Mouse (Mus musculus): Measurements from ENCODE around the gene Pik3r2. TPM values are rescaled to one million over a fixed set of nuclear protein-coding genes. Genes with fewer than 3 reads are reported as not detected.
A peak's percentile ranks its signal among the peaks of the same experiment; 100 is the strongest.
"Not testable (repeated sequence)": the region's sequence is repeated elsewhere in the genome, so short reads cannot be mapped to it uniquely, and the experiment has no call there.

The Pik3r2 gene
- total RNA-seq (2015; ENCODE audit: low replicate concordance) = 3.8 and 5.4 TPM in 2 replicates
- 7.3 and 8.0 TPM in 2 replicates for total RNA-seq (2017; ENCODE audit: low replicate concordance)

DNA sequence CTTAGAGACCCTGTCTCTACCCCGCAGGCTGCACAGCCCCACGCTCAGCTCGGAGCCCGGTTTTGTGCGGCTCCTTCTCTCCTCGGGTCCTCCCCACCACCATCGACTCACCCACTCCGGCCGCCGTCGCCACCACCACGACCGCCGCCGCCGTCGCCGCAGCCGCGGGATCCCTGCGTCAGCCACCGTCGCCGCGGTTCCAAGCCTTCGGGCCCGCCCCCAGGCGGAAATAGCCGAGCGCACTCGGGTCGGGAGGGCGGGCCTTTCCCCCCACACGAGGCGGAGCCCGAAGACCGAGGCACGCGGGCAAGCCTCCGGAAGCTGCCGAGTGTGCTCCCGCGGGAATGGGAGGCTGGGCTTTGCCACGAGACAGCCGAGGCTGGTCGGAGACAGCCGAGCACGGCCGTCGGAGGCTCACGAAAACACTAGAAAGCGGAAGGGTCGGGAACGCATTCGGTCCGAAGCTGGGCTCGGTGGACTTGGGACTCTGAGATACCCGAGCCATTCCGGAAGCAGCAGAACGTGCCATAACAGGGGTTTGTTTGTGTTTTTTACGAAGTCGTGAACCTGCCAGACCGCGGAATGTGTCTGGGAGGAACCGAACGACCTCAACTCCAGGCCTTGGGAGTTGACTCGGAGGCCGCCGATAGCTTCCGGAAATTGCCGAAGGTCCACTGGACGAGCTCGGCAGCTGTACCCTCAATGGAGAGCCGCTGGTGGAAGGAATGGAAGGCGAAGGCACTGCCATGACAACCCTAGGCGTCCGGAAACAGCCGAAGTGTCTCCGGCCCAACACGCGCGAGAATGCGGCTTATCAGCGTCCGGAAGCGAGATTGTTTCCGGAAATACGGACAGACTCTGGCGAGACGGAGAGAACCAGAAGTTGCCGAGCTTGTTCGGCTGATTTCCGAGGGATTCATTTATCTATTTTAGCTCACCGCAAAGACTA is at the start of gene Pik3r2:
Gene Pik3r2 (minus strand): TSS at position 218 of the 949 bp plus-strand sequence.
- peak; percentile 81 for ATAC-seq (replicated peaks; ENCODE audit: low FRiP score, poor library complexity, severe bottlenecking)

DNA sequence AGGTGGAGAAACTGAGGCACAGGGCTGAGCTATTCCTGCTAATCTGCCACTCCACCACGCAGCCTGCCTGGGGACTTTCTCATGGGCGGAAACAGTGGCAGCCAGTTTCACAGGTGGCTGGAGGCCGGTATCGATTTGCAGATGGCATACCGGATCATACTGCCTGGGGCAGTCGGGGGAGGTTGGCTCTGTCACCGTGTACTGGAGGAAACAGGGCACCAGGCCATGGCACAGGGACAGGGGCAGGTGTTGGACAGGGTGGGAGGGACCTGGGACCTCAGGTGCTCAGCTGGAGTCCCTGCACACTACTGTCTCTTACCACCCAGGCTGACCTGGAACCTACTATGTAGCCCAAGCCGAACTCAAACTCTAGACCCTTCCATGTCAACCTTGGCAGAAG is 49.3 kb upstream of the Pik3r2 start:
- ATAC-seq (replicated peaks; ENCODE audit: low FRiP score, poor library complexity, severe bottlenecking) = no peak

DNA sequence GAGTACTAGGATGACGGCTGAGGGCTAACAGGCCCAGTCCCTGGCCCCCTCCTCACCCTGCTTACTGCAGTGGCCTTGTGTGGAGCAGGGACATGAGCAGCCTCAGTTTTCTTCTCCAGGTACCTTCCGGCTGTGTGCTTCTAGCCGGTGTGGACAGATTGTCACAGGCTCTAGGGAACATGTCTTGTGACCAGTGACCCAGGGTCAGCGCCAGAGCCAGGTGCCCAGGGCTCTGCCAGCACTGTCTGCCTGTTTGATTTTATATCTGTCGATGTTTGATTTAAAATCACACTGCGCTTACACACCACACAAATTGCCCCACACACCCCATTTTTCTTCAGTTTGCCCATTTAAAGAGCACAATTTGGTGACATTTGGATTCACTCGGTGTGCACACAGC is 47.3 kb upstream of the Pik3r2 start:
- ATAC-seq (replicated peaks; ENCODE audit: low FRiP score, poor library complexity, severe bottlenecking) = no peak

DNA sequence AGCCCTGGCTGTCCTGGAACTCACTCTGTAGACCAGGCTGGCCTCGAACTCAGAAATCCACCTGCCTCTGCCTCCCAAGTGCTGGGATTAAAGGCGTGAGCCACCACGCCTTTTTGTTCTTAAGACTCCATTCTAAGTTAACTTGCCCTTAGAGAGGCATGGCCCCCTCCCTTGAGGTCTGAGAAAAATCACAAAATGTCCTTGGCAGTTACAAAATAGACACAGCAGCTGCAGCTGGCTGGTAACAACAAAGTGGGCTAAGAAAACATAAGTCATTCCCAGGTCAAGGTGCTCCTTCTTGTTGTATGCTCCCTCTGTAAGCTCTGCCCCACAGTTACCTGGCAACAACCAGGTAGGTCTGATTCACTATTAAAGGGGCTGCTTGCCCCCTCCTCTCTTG is 46.1 kb upstream of the Pik3r2 start:
- not testable (repeated sequence) for ATAC-seq (replicated peaks; ENCODE audit: low FRiP score, poor library complexity, severe bottlenecking)

DNA sequence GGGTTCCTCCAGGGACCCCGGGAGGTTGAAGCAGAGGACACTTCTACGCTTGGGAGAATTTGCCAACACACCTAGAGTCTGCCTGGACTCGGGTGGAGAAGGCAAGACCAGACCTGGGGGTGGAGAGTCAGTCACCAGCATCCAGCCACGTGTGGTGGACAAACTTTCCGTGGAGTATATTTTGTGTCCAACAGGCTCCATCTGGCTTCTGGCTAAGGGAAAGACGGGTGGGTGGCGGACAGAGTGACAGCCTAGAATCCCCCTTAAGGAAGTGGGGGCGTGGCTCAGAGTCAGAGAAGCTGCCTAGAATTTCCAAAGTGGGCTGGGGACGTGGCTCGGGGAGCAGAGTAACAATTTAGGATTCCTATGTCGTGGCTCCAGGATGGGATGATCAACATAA is 45.5 kb upstream of the Pik3r2 start:
- 0 out of 2 replicates have a peak, but pooled peaks have one; percentile 13 for ATAC-seq (replicated peaks; ENCODE audit: low FRiP score, poor library complexity, severe bottlenecking)

DNA sequence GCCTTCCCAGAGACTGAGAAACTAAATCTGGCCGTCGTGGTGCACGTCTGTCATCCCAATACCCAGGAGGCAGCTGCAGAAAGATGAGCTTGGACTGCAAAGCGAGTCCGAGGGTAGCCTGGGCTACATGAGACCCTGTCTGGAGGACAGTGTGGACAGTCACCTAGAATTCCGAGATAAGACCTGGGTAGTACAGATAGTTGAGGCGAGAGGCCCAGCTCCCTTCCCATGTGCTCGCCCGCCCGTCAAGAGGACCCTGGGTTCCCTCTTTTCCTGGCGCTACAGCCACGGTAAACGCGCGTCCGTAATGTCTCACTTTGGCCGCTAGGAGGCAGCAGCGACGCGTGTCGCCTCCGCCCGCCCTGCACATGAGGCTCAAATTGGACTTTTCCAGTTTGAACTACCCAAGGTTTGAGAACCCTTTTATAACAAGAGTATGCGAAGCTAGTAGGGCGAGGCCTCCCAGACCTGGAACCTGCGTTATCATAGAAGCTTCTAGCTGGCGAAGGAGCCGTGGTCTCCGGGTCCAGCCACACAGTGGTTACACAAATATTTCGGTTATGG is 45.0 kb upstream of the Pik3r2 start:
- peak; percentile 80 for ATAC-seq (replicated peaks; ENCODE audit: low FRiP score, poor library complexity, severe bottlenecking)

DNA sequence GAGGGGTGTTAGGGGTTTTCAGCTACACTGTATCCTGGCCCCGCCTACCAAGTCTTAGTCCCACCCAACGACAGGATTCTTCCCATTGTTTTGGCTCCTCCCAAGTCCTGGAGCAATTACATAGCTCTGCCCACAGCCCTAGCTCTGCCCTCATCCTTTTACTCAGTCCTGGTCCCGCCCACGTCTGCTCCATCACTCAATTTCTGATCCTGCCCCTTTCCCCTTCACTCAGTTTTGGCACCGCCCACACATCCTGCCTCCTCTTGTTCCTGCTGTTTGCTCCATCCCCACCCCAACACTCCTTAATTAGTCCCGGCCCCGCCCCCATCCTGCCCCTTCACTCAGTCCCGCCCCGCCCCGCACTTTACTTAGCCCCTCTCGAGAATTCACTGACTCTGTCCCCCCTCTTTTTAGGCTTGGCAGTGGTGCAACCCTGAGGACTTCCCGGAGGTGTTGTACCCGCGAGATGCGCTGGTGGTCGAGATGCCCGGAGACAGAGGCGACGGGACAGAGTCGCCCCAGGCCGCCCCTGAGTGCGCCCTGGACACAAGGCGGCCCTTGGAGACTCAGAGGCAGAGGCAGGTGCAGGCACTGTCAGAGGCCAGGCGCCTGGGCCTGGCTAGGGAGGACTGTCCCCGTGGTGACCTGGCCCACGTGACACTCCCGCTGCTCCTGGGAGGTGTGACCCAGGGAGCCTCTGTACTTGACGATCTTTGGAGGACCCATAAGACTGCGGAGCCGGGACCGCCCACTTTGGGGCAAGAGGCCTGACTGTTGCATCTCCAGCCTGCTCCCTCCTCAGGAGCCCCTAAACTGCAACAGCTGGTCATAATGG is 43.8 kb upstream of the Pik3r2 start:
- 0 out of 2 replicates have a peak, but pooled peaks have one; percentile 5 for ATAC-seq (replicated peaks; ENCODE audit: low FRiP score, poor library complexity, severe bottlenecking)

DNA sequence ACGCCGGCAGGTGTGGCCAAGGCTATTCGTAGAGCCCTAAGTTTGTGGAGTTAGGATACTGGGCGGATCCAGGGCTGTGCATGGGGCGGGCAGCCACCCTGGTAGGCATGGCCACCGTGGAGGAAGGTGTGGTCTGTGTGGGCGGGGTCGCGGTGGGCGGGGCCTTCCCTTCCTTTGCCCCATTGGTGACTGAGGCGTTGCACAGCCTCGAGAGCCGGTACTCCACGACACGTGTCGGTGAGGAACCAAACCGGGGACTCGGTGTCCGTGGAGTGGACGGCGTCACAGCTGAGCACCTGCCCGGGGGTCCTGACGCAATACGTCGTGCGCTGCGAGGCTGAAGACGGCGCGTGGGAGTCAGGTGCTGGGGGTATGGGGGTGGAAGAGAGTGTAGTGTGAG is 40.2 kb upstream of the Pik3r2 start:
- ATAC-seq (replicated peaks; ENCODE audit: low FRiP score, poor library complexity, severe bottlenecking) = no peak

DNA sequence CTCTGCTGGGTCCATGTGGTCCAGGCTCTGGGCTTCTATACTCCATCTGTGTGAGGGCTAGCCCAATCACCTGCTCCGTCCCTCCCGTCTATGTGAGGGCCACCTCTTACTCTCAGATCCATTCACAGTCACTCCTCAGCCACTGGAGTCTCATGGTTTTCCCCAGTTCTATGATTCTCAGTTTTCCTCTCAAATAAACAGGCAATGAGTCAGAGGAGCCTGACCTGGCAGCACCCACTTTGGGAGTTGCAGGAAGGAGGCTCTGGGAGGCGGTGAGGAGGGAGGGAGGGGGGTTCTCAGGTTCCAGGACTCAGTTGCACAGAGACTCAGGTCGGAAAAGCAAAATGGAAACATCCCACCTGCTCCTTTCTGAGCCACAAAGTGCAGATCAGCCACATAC is 36.4 kb upstream of the Pik3r2 start:
- ATAC-seq (replicated peaks; ENCODE audit: low FRiP score, poor library complexity, severe bottlenecking) = no peak

DNA sequence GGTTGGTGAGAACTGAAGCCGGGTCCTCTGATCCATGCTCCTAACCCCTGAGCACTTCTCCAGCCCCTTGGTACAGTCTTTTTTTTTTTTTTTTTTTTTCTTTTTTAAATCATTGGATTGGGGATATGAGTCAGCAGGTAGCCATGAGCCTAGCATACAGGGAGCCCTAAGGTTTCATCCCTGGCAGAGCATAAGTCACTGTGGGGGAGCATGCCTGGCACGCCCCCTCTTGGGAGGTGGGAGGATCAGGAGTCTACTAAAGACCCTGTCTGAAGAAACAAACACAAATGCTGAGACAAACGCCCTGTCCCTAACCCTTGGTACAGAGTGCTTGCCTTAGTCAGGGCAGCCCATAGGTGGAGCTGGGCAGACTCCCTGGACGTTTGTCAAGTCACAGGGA is 35.5 kb upstream of the Pik3r2 start:
- no peak for ATAC-seq (replicated peaks; ENCODE audit: low FRiP score, poor library complexity, severe bottlenecking)

DNA sequence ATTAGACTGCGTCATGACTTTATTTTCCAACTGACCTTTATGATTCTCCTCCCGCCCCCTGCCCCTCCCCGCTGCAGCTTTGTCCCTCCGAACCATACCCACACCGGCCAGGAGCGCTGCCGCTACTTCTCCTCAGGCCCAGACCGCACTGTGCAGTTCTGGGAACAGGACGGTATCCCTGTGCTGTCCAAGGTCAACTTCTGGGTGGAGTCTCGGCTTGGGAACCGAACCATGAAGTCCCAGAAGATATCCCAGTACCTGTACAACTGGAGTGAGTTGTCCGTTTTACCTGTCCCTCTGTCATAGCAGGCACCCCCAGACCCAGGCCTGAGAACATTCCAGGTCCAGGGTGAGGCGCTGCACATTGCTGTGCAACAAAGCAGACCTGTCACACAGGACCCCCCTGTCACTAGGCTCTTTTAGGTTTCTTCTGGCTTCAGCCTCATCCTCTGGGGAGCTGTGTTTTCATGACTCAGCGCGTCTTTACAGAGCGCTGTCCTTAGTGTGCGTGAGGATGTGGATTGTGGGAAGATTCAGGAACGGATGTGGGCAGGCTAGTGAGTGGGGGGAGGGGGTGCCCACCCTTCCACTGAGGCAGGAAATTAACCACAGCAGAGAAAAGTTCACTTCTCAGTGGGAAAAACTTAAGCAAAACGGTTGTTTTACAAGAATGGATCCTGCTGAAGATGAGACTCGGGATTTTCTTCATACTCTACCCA is 34.6 kb upstream of the Pik3r2 start:
- ATAC-seq (replicated peaks; ENCODE audit: low FRiP score, poor library complexity, severe bottlenecking) = no peak

DNA sequence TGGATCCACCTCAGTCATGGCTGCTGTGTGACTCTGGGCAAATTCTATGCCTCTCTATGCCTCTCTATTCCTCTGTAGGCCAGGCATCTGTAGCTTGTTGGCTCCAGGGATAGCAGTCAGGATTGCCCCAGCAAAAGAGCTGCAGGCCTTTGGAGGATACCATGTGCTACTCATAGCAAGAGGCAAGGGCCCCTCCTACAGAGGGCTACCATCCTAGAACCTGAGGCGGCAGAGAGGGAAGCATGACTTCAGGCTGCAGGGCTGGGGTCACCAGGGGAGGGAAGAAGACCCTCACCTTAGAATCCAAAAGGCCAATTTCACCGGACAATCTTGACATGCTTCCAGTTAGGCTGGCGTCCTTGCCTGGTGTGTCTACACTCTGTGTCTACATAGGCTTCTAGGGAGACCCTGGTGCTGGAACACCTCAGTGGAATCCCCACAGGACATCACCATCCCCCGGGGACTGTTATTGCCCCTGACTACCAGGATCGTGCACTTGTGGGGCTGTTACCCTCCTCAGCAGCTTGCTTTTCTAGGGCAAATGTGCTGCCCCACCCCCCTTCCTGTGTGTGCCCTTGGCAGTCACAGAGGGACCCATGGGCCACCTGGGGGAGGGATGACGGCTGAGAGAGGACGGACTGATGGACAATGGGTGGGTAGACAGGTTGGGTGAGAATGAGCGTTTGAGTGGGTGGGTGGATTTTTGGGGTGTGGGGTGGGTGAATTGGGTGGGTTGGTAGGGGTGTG is 32.6 kb upstream of the Pik3r2 start:
- no peak for ATAC-seq (replicated peaks; ENCODE audit: low FRiP score, poor library complexity, severe bottlenecking)

DNA sequence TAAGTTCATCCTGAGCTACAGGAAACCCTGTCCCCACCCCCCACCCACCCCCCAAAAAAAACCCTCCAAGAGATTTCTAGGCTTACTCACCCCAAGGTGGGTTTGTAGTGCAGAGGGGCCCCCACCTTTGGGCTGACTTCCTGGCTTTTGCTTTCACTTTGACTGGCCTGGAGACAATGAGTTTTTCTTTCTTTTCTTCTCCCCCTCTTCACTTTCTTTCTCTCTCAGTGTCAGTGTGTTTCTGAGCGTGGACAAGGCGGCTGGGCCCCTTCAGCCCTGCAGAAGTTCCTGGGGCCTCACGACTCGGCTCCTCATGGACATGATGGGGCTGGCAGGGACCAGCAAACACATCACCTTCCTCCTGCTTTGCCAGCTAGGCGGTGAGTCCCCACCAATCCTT is 31.7 kb upstream of the Pik3r2 start, which contains the start of gene Il12rb1:
Gene Il12rb1 (plus strand): TSS at position 211 of the 400 bp plus-strand sequence.
- ATAC-seq (replicated peaks; ENCODE audit: low FRiP score, poor library complexity, severe bottlenecking) = no peak

DNA sequence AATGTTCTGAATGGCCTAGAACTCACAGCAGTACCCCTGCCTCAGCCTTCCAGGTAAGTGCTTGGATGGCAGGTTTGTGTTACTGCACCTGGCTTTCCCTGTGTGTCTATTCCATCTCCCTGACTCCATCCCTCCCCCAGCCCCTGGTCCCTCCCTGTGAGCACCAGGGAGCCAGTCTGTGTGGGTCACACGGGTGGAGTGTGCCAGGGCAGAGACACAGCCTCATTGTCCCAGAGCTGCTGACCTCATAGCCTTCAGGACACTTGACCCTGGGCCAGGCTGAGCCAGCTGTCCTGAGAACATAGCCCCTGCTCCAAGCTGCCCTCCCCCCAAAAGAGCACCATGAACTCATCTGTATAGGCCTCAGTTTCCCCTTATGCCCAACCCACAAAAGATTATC is 30.8 kb upstream of the Pik3r2 start:
- ATAC-seq (replicated peaks; ENCODE audit: low FRiP score, poor library complexity, severe bottlenecking) = no peak

DNA sequence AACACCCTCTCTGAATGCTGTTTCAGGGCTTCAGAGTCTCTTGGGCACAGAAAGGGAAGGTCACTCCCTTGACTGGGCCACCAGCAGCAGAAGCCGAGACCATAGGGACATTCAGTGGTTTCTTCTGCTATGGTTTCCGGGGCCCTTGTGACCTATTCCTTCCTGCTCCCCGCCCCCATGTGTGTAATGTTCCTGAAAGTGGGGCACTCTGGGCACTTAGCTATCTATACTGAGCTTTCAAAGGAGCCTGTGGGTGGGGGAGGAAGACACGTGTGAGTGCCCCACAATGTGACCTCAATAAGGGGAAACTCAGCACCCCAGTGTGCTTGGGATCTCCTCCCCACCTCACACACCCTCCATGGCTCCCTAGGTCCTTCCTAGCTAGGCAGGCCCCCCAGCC is 30.0 kb upstream of the Pik3r2 start:
- no peak for ATAC-seq (replicated peaks; ENCODE audit: low FRiP score, poor library complexity, severe bottlenecking)

DNA sequence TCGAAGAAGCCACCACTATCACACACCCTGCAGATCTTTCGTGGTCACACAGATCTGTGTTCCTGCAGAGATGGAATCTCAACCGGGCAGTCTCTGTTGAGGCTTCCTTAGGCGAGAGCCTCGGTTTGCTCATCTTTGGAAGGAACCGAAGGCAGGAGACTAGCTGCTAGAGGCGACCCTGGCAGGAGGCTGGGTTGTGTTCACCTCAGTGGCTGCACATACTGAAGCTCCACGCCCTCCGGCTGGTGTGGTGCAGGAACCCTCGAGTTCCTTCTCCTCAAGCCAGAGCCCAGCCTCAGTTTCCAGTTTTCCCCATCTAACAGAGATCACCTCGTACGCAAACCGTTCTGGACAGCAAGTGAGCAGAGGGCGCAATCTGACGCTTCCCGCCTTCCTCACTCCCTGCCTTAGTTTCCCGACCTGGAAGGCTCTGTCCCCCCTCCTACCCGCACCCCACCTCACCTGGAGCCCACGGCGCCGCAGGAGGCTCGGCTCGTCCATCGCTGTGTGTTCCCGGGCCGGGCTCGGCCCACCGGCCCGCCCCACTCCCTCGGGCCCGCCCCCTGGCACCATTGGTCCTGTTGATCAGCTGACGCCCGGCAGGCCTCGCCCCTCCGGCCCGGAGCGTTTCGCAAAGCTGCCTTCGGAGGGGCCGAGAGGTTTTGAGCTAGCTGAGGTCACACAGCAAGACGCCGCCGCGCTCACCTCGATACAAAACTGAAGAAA is 28.1 kb upstream of the Pik3r2 start, which contains the start of gene Mast3:
Gene Mast3 (minus strand): TSS at position 574 of the 726 bp plus-strand sequence.
- ATAC-seq (replicated peaks; ENCODE audit: low FRiP score, poor library complexity, severe bottlenecking) = peak; percentile 93

DNA sequence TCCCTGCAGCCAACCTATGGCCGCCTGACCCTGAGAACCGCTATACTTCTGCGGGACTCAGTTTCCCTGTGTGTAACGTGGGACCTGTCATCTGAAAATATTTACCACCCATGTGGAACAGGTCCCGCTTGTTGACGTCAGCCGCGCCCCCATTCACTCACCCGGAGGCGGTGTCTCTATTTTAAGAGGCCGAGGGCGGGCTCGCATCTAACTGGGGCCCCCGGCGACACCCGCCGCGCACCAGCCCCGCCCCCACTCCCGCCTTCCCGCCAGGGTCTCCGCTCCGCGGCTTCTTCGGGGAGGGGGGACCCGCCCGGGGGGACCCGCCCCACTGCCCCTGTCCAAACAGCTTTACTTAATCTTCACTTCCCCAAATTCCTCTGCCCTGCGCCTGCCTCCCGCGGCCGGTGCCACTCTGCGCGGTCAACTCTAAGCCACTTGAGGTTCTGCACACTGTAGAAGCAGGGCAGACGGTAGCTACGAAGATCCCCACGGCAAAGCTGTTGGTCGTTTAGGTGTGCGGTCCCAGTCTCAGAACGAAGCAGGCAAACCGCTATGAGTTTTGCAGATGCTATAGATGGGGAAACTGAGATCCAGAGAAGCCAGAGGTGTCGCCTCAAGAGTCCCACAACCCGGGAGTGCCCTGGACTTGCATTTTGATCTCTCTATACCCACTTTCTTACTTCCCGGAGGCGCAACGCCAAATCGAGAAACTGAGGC is 27.4 kb upstream of the Pik3r2 start:
- no peak for ATAC-seq (replicated peaks; ENCODE audit: low FRiP score, poor library complexity, severe bottlenecking)

All from erythroid progenitor cell, adult 5-6 weeks (primary cell).